Mouse (Mus musculus): ENCODE data around the gene Wdr12. TPM values are rescaled to one million over a fixed set of nuclear protein-coding genes. Genes with fewer than 3 reads are reported as not detected.

The Wdr12 gene
- 27.9 and 33.8 TPM in 2 replicates for polyA plus RNA-seq (2015; fragmentation: Nextera tagmentation; extraction: Ambion mirVana)

DNA sequence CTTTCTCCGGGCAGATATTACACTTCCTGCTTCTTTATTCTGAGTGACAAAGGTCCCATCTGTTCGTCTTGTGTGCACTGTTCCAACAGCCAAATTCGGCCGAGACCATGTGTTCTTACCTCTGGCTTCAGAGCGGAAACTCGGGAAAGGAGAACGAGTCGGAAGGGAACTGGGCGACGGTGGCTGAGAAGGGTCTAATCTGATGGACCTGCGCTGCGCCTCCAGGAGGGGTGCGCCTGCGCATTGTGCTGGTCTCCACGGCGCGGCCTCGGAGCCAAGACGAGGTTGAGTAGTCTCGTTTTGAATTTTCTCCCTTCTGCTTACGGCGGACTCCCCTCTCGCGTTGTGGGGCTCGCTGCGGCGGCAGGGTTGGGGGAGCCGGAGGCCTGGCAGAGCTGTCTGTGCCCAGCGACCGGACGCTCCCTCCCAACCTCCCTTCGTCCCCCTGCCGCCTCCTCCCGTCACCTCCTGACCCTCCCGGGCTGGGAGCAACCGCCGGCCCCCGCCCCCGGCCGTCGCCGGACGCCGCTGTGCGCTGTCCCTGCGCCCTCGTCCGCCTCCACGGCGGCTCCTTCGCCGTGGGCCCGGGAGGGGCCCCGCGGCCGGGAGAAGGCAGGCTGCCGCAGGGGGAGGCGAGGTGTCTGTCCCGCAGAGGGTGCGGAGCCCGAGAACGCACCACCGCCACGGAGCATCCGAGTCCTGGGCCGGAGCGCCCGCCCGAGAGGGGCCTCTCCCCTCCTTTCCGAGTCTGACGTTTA lies at the start of gene Wdr12, which contains the start of gene Carf:
Gene Wdr12, minus strand, starts transcription at position 622 of the 758 bp plus-strand sequence.
Gene Carf, plus strand, starts transcription at position 224 of the 758 bp plus-strand sequence.
- under 1% methylated on average over 71 of the region's 71 CpGs for WGBS (ENCODE audit: insufficient replicate concordance)
- peak; percentile 98 for ATAC-seq (ENCODE audit: insufficient read depth)

DNA sequence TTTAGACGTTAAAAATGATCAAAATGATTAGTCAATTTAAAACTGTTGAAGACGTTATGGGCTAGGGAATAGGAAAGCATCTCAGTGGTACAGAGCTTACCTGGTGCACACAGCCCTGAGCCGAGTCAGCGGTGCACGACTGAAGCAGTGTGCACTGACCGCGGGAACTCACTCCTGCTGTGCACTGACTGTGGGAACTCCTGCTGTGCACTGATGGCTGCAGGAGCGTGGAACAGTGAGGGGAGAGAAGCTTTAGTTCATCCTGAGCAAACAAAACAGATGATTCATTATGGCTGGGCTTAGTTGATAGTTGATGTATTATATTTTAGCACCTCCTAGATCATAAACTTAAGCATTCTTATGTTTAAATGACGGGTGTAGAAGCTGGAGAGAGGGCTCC lies 38.9 kb upstream of the Wdr12 start:
- Histone ChIP-seq H3K4me2 (no peak overlapping the region), H3K9me3 (replicated peaks) (no peaks in the 10 kb centered on the region), H3K4me3 (replicated peaks) (no peak overlapping the region), H3K36me3 (replicated peaks) (no peaks in the 10 kb centered on the region), H3K27ac (replicated peaks) (no peak overlapping the region), H3K9ac (no peak overlapping the region), H3K27me3 (no peaks in the 10 kb centered on the region), H3K4me1 (replicated peaks) (no peaks in the 10 kb centered on the region)
- 64% methylated on average over 9 of the region's 9 CpGs for WGBS (ENCODE audit: insufficient replicate concordance)
- ATAC-seq (ENCODE audit: insufficient read depth) = no peak

More for the DNA sequence above, at the start of gene Wdr12, which contains the start of gene Carf:
- no peaks in the 10 kb centered on the region for H3K27me3 ChIP-seq
- peak within 1 kb of the TSS; percentile 97 for H3K27ac ChIP-seq (replicated peaks)
- peaks cover 18% of the 10 kb centered on the region for H3K4me1 ChIP-seq (replicated peaks)
- peak within 1 kb of the TSS; percentile 86 for H3K9ac ChIP-seq
- peak within 1 kb of the TSS; percentile 90 for H3K4me3 ChIP-seq (replicated peaks)
- no peaks in the 10 kb centered on the region for H3K9me3 ChIP-seq (replicated peaks)
- H3K4me2 ChIP-seq = peak within 1 kb of the TSS; percentile 89
- peaks cover 14% of the 10 kb centered on the region for H3K36me3 ChIP-seq (replicated peaks)

- no peaks in the 10 kb centered on the region for H3K4me1 ChIP-seq (replicated peaks)
- H3K4me2 ChIP-seq = no peak overlapping the region
- H3K9ac ChIP-seq = no peak overlapping the region
- 0 out of 2 replicates have a peak, but pooled peaks cover 4% of the 10 kb centered on the region for H3K36me3 ChIP-seq (replicated peaks)
- H3K27me3 ChIP-seq = no peaks in the 10 kb centered on the region
- no peaks in the 10 kb centered on the region for H3K9me3 ChIP-seq (replicated peaks)
- no peak for ATAC-seq (ENCODE audit: insufficient read depth)
- WGBS (ENCODE audit: insufficient replicate concordance) = 77% methylated on average over 7 of the region's 7 CpGs
- H3K27ac ChIP-seq (replicated peaks) = no peak overlapping the region
- no peak overlapping the region for H3K4me3 ChIP-seq (replicated peaks)
Observed at GRCm38 (mm10) chr1:60117721-60118455, 19.4 kb upstream of the Wdr12 start.

DNA sequence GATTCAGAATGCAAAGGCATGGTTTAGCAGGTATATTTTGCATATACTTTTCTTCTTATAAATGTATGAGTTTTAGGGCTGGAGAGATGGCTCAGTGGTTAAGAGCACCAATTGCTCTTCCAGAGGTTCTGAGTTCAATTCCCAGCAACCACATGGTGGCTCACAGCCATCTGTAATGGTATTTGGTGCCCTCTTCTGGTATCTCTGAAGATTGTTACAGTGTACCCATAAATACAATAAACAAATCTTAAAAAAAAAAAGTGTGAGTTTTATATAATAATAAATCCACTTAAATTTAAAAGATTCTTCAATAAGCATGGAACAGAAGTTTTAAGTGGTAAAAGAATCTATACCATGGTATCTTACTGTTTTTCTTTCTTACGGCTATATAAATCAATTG lies 6.1 kb upstream of the Wdr12 start:
- H3K27ac ChIP-seq (replicated peaks) = no peak overlapping the region
- no peaks in the 10 kb centered on the region for H3K4me1 ChIP-seq (replicated peaks)
- no peak overlapping the region for H3K4me2 ChIP-seq
- peaks cover 13% of the 10 kb centered on the region; the same call in 1 of the 2 replicates for H3K36me3 ChIP-seq (replicated peaks)
- ATAC-seq (ENCODE audit: insufficient read depth) = no peak
- H3K9me3 ChIP-seq (replicated peaks) = no peaks in the 10 kb centered on the region
- 81% methylated on average over 1 of the region's 1 CpGs for WGBS (ENCODE audit: insufficient replicate concordance)
- H3K27me3 ChIP-seq = no peaks in the 10 kb centered on the region
- no peak overlapping the region for H3K4me3 ChIP-seq (replicated peaks)
- no peak overlapping the region for H3K9ac ChIP-seq

DNA sequence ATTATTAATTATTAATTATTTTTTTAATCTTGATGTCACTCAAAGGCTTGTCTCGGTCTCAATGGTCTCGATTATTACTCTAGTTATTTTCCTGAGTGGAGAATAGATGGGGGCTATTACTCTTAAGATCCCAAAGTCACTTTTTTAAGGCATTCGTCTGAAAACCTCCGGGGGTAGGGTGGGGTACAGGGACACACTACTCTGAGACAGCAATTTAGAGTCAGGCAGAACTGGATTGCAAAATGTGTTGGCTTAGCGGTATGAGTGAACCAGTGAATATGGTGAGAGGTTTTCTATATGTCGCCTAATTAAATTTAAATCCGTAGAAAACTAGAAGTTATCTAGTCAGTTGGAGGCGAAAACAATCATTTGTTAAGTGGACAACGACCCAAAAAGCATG lies 394 bp upstream of the Wdr12 start:
- H3K4me1 ChIP-seq (replicated peaks) = peaks cover 18% of the 10 kb centered on the region
- ATAC-seq (ENCODE audit: insufficient read depth) = no peak
- H3K9me3 ChIP-seq (replicated peaks) = no peaks in the 10 kb centered on the region
- H3K4me2 ChIP-seq = peak overlapping the region; percentile 89
- H3K36me3 ChIP-seq (replicated peaks) = peaks cover 10% of the 10 kb centered on the region
- peak overlapping the region; percentile 90 for H3K4me3 ChIP-seq (replicated peaks)
- H3K9ac ChIP-seq = peak overlapping the region; percentile 86
- H3K27ac ChIP-seq (replicated peaks) = peak overlapping the region; percentile 97; the same call in 1 of the 2 replicates
- H3K27me3 ChIP-seq = no peaks in the 10 kb centered on the region
- WGBS (ENCODE audit: insufficient replicate concordance) = 8% methylated on average over 9 of the region's 9 CpGs

DNA sequence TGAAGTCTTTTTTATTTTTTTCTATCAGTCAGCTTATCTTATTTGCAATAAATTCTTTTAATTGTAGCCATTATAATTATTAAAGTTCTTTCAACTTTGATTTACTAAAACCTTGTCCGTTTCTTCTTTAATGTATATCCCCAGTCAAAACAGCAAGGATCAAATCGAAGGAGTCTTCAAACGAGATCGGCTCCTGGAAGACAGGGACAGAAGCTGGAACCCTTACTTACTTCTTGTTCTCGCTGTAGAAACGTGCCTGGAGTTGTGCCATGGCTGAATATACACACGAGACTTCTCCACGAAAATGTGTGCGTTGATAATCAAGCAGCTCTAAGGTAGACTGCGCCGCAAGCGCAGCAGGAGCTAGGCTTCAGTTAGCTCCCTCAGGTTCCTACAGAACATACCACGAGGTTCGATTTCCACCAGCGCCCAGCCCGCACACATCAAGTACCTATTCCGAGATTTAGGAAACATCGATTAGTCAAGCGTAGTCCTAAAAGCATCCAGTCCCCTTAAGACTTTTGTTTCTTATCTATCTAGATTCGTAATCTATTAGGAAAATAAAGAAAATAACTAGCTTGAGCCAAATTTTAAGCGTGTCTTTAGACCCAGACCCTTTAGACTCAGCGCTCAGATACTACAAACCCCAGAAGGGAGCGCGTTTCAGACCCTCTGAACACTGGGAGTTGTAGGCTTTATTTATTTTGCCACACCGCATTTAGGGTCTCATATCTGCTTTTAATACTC lies 995 bp downstream of the Wdr12 start:
- H3K27ac ChIP-seq (replicated peaks) = peak overlapping the region; percentile 97

DNA sequence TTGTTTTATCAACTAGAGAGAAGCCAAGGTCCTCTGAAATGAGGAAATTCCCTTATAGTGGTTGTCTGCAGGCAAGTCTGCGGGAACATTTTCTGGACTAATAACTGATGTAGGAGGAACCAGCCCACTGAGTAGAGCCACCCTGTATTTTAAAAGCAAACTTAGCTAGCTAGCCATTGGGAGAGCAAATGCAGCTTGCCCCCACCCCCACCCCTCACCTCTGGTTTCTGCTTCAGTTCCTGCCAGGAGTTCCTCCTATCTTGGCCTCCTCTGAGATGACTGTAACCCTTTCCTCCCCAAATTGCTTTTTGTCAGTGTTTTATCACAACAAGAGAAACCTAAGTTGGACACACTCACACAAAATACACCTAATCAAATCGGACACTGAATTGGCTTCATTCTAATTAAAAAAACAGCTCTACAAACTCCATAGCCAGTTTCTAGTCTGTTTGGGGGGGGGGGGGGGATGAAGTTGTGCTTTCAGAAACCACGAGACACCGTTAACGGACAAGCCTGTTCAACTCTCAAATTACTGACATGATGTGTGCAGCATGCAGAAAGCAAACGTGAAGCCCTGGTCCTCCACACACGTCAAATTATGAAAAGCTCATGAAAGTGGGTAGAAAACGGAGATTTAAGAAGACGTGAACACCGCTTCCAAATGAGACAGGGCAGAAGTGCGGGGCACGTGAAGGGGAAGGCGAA lies 1.7 kb downstream of the Wdr12 start:
- Histone ChIP-seq H3K27me3 (no peaks in the 10 kb centered on the region), H3K36me3 (replicated peaks) (peaks cover 23% of the 10 kb centered on the region), H3K9ac (peak overlapping the region; percentile 86), H3K4me2 (peak overlapping the region; percentile 89), H3K4me1 (replicated peaks) (peaks cover 18% of the 10 kb centered on the region), H3K4me3 (replicated peaks) (peak overlapping the region; percentile 90), H3K9me3 (replicated peaks) (no peaks in the 10 kb centered on the region), H3K27ac (replicated peaks) (peak overlapping the region; percentile 97; the same call in 1 of the 2 replicates)
- 4% methylated on average over 13 of the region's 13 CpGs for WGBS (ENCODE audit: insufficient replicate concordance)
- ATAC-seq (ENCODE audit: insufficient read depth) = no peak

More for the DNA sequence above, 995 bp downstream of the Wdr12 start:
- H3K4me1 ChIP-seq (replicated peaks) = peaks cover 18% of the 10 kb centered on the region
- peak overlapping the region; percentile 90 for H3K4me3 ChIP-seq (replicated peaks)
- peaks cover 17% of the 10 kb centered on the region for H3K36me3 ChIP-seq (replicated peaks)
- no peaks in the 10 kb centered on the region for H3K27me3 ChIP-seq
- no peaks in the 10 kb centered on the region for H3K9me3 ChIP-seq (replicated peaks)
- peak overlapping the region; percentile 86 for H3K9ac ChIP-seq
- under 1% methylated on average over 25 of the region's 25 CpGs for WGBS (ENCODE audit: insufficient replicate concordance)
- peak overlapping the region; percentile 89 for H3K4me2 ChIP-seq
- peak; percentile 79 for ATAC-seq (ENCODE audit: insufficient read depth)

- H3K27ac ChIP-seq (replicated peaks) = no peak overlapping the region
- H3K9ac ChIP-seq = no peak overlapping the region
- WGBS (ENCODE audit: insufficient replicate concordance) = 83% methylated on average over 6 of the region's 6 CpGs
- no peaks in the 10 kb centered on the region for H3K27me3 ChIP-seq
- H3K4me3 ChIP-seq (replicated peaks) = no peak overlapping the region
- no peaks in the 10 kb centered on the region for H3K9me3 ChIP-seq (replicated peaks)
- no peak for ATAC-seq (ENCODE audit: insufficient read depth)
- H3K4me1 ChIP-seq (replicated peaks) = no peaks in the 10 kb centered on the region
- H3K4me2 ChIP-seq = no peak overlapping the region
- peaks cover 45% of the 10 kb centered on the region for H3K36me3 ChIP-seq (replicated peaks)
Observed at GRCm38 (mm10) chr1:60076411-60076810, 22.0 kb downstream of the Wdr12 start.

- Histone ChIP-seq H3K27me3 (no peaks in the 10 kb centered on the region), H3K36me3 (replicated peaks) (peaks cover 41% of the 10 kb centered on the region), H3K9ac (no peak overlapping the region), H3K4me2 (no peak overlapping the region), H3K4me3 (replicated peaks) (no peak overlapping the region), H3K9me3 (replicated peaks) (no peaks in the 10 kb centered on the region), H3K4me1 (replicated peaks) (no peaks in the 10 kb centered on the region), H3K27ac (replicated peaks) (no peak overlapping the region)
- ATAC-seq (ENCODE audit: insufficient read depth) = no peak
- WGBS (ENCODE audit: insufficient replicate concordance) = 49% methylated on average over 3 of the region's 3 CpGs
Observed at GRCm38 (mm10) chr1:60075590-60075989, 22.9 kb downstream of the Wdr12 start.

GRCm38 (mm10) chr1:60074935-60075334 lies 23.5 kb downstream of the Wdr12 start:
- ATAC-seq (ENCODE audit: insufficient read depth) = no peak
- Histone ChIP-seq H3K4me3 (replicated peaks) (no peak overlapping the region), H3K27me3 (no peaks in the 10 kb centered on the region), H3K4me1 (replicated peaks) (no peaks in the 10 kb centered on the region), H3K9me3 (replicated peaks) (no peaks in the 10 kb centered on the region), H3K9ac (no peak overlapping the region), H3K36me3 (replicated peaks) (peaks cover 36% of the 10 kb centered on the region), H3K27ac (replicated peaks) (no peak overlapping the region), H3K4me2 (no peak overlapping the region)
- 60% methylated on average over 2 of the region's 2 CpGs for WGBS (ENCODE audit: insufficient replicate concordance)
